Mouse (Mus musculus) bone marrow, adult 2 months (tissue): ENCODE data around the gene B4galnt3.

Experiments
- CTCF ChIP-seq: fragments of 200-500 bp; IDR thresholded peaks from 2 replicates; pipeline ENCODE4 v1.5.1; 2011; ENCODE audit warnings: low read length, control low read depth; ENCODE audit not compliant: control insufficient read depth, insufficient read depth
- POLR2A ChIP-seq: fragments of 200-500 bp; IDR thresholded peaks from 2 replicates; pipeline ENCODE4 v1.6.1; 2011; ENCODE audit warnings: low read depth, mild to moderate bottlenecking, control low read depth, low read length, borderline replicate concordance; ENCODE audit not compliant: control insufficient read depth

GRCm38 (mm10) chr6:120306859-120307594, 12.7 kb upstream of the B4galnt3 start:
- TF ChIP-seq CTCF (no peak), POLR2A (no peak)
